Mouse (Mus musculus): ENCODE results near the gene Col9a1.

The Col9a1 gene

GRCm38 (mm10) chr1:24222231-24222630 is 44.8 kb downstream of the Col9a1 start:
- no peak for DNase-seq (ENCODE audit: low spot score)

- no peak for DNase-seq (ENCODE audit: low spot score)
Measured at GRCm38 (mm10) chr1:24222981-24223612, 45.7 kb downstream of the Col9a1 start.

GRCm38 (mm10) chr1:24225825-24226526 is 48.6 kb downstream of the Col9a1 start:
- DNase-seq (ENCODE audit: low spot score), result no peak

- DNase-seq (ENCODE audit: low spot score), result no peak
Measured at GRCm38 (mm10) chr1:24226941-24227711, 49.7 kb downstream of the Col9a1 start.

- no peak for DNase-seq (ENCODE audit: low spot score)
Measured at GRCm38 (mm10) chr1:24229552-24229951, 52.1 kb downstream of the Col9a1 start.

- no peak for DNase-seq (ENCODE audit: low spot score)
Measured at GRCm38 (mm10) chr1:24230428-24230827, 53.0 kb downstream of the Col9a1 start.

GRCm38 (mm10) chr1:24231504-24232270 is 54.3 kb downstream of the Col9a1 start:
- DNase-seq (ENCODE audit: low spot score), result no peak

GRCm38 (mm10) chr1:24236330-24236729 is 58.9 kb downstream of the Col9a1 start:
- no peak for DNase-seq (ENCODE audit: low spot score)

- DNase-seq (ENCODE audit: low spot score), result no peak
Measured at GRCm38 (mm10) chr1:24240039-24240691, 62.8 kb downstream of the Col9a1 start.

GRCm38 (mm10) chr1:24244931-24245330 is 67.5 kb downstream of the Col9a1 start:
- no peak for DNase-seq (ENCODE audit: low spot score)

GRCm38 (mm10) chr1:24245700-24246375 is 68.4 kb downstream of the Col9a1 start:
- no peak for DNase-seq (ENCODE audit: low spot score)

- no peak for DNase-seq (ENCODE audit: low spot score)
Measured at GRCm38 (mm10) chr1:24248294-24249104, 71.1 kb downstream of the Col9a1 start.

- DNase-seq (ENCODE audit: low spot score), result peak; percentile 31
Measured at GRCm38 (mm10) chr1:24249105-24249664, 71.8 kb downstream of the Col9a1 start.

GRCm38 (mm10) chr1:24257961-24258360 is 80.6 kb downstream of the Col9a1 start:
- no peak for DNase-seq (ENCODE audit: low spot score)

GRCm38 (mm10) chr1:24259419-24259818 is 82.0 kb downstream of the Col9a1 start:
- no peak for DNase-seq (ENCODE audit: low spot score)

GRCm38 (mm10) chr1:24261181-24261580 is 83.8 kb downstream of the Col9a1 start:
- no peak for DNase-seq (ENCODE audit: low spot score)

- DNase-seq (ENCODE audit: low spot score), result no peak
Measured at GRCm38 (mm10) chr1:24267022-24267421, 89.6 kb downstream of the Col9a1 start.

- no peak for DNase-seq (ENCODE audit: low spot score)
Measured at GRCm38 (mm10) chr1:24286360-24286759, 109.0 kb downstream of the Col9a1 start.

GRCm38 (mm10) chr1:24292515-24292914 is 115.1 kb downstream of the Col9a1 start:
- DNase-seq (ENCODE audit: low spot score), result no peak

Data from ovary, postnatal 14 days (tissue).